Mouse (Mus musculus): ENCODE measurements around the gene Dph5. TPM values are rescaled to one million over a fixed set of nuclear protein-coding genes. Genes with fewer than 3 reads are reported as not detected.

The Dph5 gene
- polyA plus RNA-seq, 1 experiment from 2014 or later = 24.2 TPM

GRCm38 (mm10) chr3:115952356-115952755 lies 64.7 kb downstream of the Dph5 start:
- Histone ChIP-seq H3K4me2 (ENCODE audit: low read length) (no peak overlapping the region), H3K36me3 (ENCODE audit: control insufficient read depth, insufficient read depth, low read length) (peaks cover 49% of the 10 kb centered on the region), H3K9me3 (ENCODE audit: control insufficient read depth, low read length) (no peaks in the 10 kb centered on the region), H3K27ac (replicated peaks; ENCODE audit: low read depth, low read length) (no peak overlapping the region), H3K9ac (replicated peaks; ENCODE audit: low read length) (no peak overlapping the region), H3K4me1 (ENCODE audit: control insufficient read depth, insufficient read depth, low read length) (no peaks in the 10 kb centered on the region), H3K27me3 (ENCODE audit: control insufficient read depth, insufficient read depth, low read length) (no peaks in the 10 kb centered on the region), H3K4me3 (replicated peaks; ENCODE audit: low read depth, low read length) (no peak overlapping the region)
- WGBS = 86% methylated on average over 4 of the region's 4 CpGs
- DNase-seq = no peak
- ATAC-seq (ENCODE audit: low FRiP score, low TSS enrichment) = no peak

GRCm38 (mm10) chr3:115953088-115953487 lies 65.5 kb downstream of the Dph5 start:
- no peak overlapping the region for H3K9ac ChIP-seq (replicated peaks; ENCODE audit: low read length)
- no peak overlapping the region for H3K4me3 ChIP-seq (replicated peaks; ENCODE audit: low read depth, low read length)
- H3K4me1 ChIP-seq (ENCODE audit: control insufficient read depth, insufficient read depth, low read length) = no peaks in the 10 kb centered on the region
- 74% methylated on average over 3 of the region's 3 CpGs for WGBS
- H3K9me3 ChIP-seq (ENCODE audit: control insufficient read depth, low read length) = no peaks in the 10 kb centered on the region
- peaks cover 57% of the 10 kb centered on the region for H3K36me3 ChIP-seq (ENCODE audit: control insufficient read depth, insufficient read depth, low read length)
- DNase-seq = no peak
- no peaks in the 10 kb centered on the region for H3K27me3 ChIP-seq (ENCODE audit: control insufficient read depth, insufficient read depth, low read length)
- H3K4me2 ChIP-seq (ENCODE audit: low read length) = no peak overlapping the region
- H3K27ac ChIP-seq (replicated peaks; ENCODE audit: low read depth, low read length) = no peak overlapping the region
- no peak for ATAC-seq (ENCODE audit: low FRiP score, low TSS enrichment)

DNA sequence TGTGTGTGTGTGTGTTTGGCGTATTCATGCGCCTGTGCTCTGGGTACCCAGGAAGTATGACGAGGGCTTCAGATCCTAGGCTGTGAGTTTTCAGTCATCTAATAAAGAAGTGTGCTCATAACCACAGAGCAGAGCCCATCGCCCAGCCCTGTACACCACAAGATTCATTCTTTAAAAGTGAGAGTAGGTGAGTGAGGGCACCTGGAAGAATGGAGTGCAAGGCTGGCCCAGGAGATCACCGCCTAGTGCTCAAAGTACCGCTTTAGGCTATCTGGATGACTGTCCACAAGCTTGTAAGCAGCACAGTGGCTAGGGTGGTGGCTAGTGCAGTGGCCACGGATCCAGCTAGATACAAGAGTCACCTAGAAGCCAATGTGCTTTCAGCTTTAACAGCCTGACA lies 69.6 kb downstream of the Dph5 start:
- H3K4me2 ChIP-seq (ENCODE audit: low read length) = no peak overlapping the region
- H3K4me1 ChIP-seq (ENCODE audit: control insufficient read depth, insufficient read depth, low read length) = no peaks in the 10 kb centered on the region
- no peak overlapping the region for H3K9ac ChIP-seq (replicated peaks; ENCODE audit: low read length)
- no peaks in the 10 kb centered on the region for H3K27me3 ChIP-seq (ENCODE audit: control insufficient read depth, insufficient read depth, low read length)
- no peak overlapping the region for H3K27ac ChIP-seq (replicated peaks; ENCODE audit: low read depth, low read length)
- no peaks in the 10 kb centered on the region for H3K9me3 ChIP-seq (ENCODE audit: control insufficient read depth, low read length)
- DNase-seq = no peak
- H3K4me3 ChIP-seq (replicated peaks; ENCODE audit: low read depth, low read length) = no peak overlapping the region
- no peak for ATAC-seq (ENCODE audit: low FRiP score, low TSS enrichment)
- 95% methylated on average over 7 of the region's 7 CpGs for WGBS
- H3K36me3 ChIP-seq (ENCODE audit: control insufficient read depth, insufficient read depth, low read length) = peaks cover 52% of the 10 kb centered on the region

GRCm38 (mm10) chr3:115961311-115962027 lies 73.8 kb downstream of the Dph5 start:
- Histone ChIP-seq H3K36me3 (ENCODE audit: control insufficient read depth, insufficient read depth, low read length) (peaks cover 26% of the 10 kb centered on the region), H3K27ac (replicated peaks; ENCODE audit: low read depth, low read length) (no peak overlapping the region), H3K4me1 (ENCODE audit: control insufficient read depth, insufficient read depth, low read length) (no peaks in the 10 kb centered on the region), H3K4me2 (ENCODE audit: low read length) (no peak overlapping the region), H3K27me3 (ENCODE audit: control insufficient read depth, insufficient read depth, low read length) (no peaks in the 10 kb centered on the region), H3K9me3 (ENCODE audit: control insufficient read depth, low read length) (no peaks in the 10 kb centered on the region), H3K4me3 (replicated peaks; ENCODE audit: low read depth, low read length) (no peak overlapping the region), H3K9ac (replicated peaks; ENCODE audit: low read length) (no peak overlapping the region)
- DNase-seq (no peak), ATAC-seq (ENCODE audit: low FRiP score, low TSS enrichment) (no peak)
- 92% methylated on average over 11 of the region's 11 CpGs for WGBS

DNA sequence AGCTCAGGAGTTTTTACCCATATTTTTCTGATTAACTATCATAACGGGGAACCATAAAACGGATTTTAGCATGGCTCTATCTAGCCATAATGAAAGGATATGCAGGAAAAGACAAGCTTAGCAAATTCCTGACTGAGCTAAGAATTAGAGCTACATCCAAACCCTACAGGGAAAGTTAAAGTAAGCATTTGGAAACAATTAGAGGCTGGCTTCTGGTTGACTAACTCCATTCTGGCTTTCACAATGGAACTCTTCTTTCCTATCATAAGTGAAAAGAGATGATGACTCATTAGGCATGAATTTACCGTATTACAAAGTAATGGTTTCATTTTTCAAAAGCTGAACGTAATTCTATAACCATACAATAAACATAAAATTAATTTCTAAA lies 74.4 kb downstream of the Dph5 start:
- no peaks in the 10 kb centered on the region for H3K27me3 ChIP-seq (ENCODE audit: control insufficient read depth, insufficient read depth, low read length)
- ATAC-seq (ENCODE audit: low FRiP score, low TSS enrichment) = no peak
- H3K4me2 ChIP-seq (ENCODE audit: low read length) = no peak overlapping the region
- H3K27ac ChIP-seq (replicated peaks; ENCODE audit: low read depth, low read length) = no peak overlapping the region
- no peaks in the 10 kb centered on the region for H3K4me1 ChIP-seq (ENCODE audit: control insufficient read depth, insufficient read depth, low read length)
- no peak for DNase-seq
- no peak overlapping the region for H3K9ac ChIP-seq (replicated peaks; ENCODE audit: low read length)
- no peak overlapping the region for H3K4me3 ChIP-seq (replicated peaks; ENCODE audit: low read depth, low read length)
- H3K36me3 ChIP-seq (ENCODE audit: control insufficient read depth, insufficient read depth, low read length) = peaks cover 26% of the 10 kb centered on the region
- WGBS = 80% methylated on average over 4 of the region's 4 CpGs
- no peaks in the 10 kb centered on the region for H3K9me3 ChIP-seq (ENCODE audit: control insufficient read depth, low read length)

- no peak for ATAC-seq (ENCODE audit: low FRiP score, low TSS enrichment)
- WGBS = 98% methylated on average over 1 of the region's 1 CpGs
- no peaks in the 10 kb centered on the region for H3K9me3 ChIP-seq (ENCODE audit: control insufficient read depth, low read length)
- no peak overlapping the region for H3K4me3 ChIP-seq (replicated peaks; ENCODE audit: low read depth, low read length)
- H3K9ac ChIP-seq (replicated peaks; ENCODE audit: low read length) = no peak overlapping the region
- no peak overlapping the region for H3K4me2 ChIP-seq (ENCODE audit: low read length)
- DNase-seq = no peak
- no peak overlapping the region for H3K27ac ChIP-seq (replicated peaks; ENCODE audit: low read depth, low read length)
- H3K27me3 ChIP-seq (ENCODE audit: control insufficient read depth, insufficient read depth, low read length) = no peaks in the 10 kb centered on the region
- no peaks in the 10 kb centered on the region for H3K4me1 ChIP-seq (ENCODE audit: control insufficient read depth, insufficient read depth, low read length)
- H3K36me3 ChIP-seq (ENCODE audit: control insufficient read depth, insufficient read depth, low read length) = peaks cover 18% of the 10 kb centered on the region
Measured at GRCm38 (mm10) chr3:115963597-115963996, 76.0 kb downstream of the Dph5 start.

DNA sequence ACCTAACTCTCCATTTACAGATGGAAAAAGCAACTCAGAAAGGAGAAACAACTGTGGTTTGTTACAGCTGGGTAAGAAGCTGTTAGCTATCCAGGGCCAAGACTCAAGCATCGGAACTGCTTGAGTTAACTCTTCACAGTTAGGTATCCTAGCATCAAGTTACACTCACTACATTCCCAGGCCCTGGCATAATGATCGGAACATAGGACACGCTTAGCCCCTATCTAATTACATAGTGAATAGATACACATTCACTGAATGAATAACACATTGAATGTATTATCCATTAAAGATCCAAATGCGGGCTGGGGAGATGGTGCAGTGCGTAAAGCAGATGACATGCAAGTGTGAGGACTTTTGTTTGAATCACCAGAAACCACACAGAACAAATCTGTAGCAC lies 76.4 kb downstream of the Dph5 start:
- ATAC-seq (ENCODE audit: low FRiP score, low TSS enrichment) (no peak), DNase-seq (no peak)
- Histone ChIP-seq H3K4me1 (ENCODE audit: control insufficient read depth, insufficient read depth, low read length) (no peaks in the 10 kb centered on the region), H3K27ac (replicated peaks; ENCODE audit: low read depth, low read length) (no peak overlapping the region), H3K36me3 (ENCODE audit: control insufficient read depth, insufficient read depth, low read length) (peaks cover 16% of the 10 kb centered on the region), H3K4me3 (replicated peaks; ENCODE audit: low read depth, low read length) (no peak overlapping the region), H3K4me2 (ENCODE audit: low read length) (no peak overlapping the region), H3K27me3 (ENCODE audit: control insufficient read depth, insufficient read depth, low read length) (no peaks in the 10 kb centered on the region), H3K9ac (replicated peaks; ENCODE audit: low read length) (no peak overlapping the region), H3K9me3 (ENCODE audit: control insufficient read depth, low read length) (no peaks in the 10 kb centered on the region)
- WGBS = 70% methylated on average over 5 of the region's 5 CpGs

- DNase-seq = peak; percentile 43
Measured at GRCm38 (mm10) chr3:115968745-115969530, 81.3 kb downstream of the Dph5 start.

More at GRCm38 (mm10) chr3:115968745-115969530, 81.3 kb downstream of the Dph5 start:
- Histone ChIP-seq H3K36me3 (ENCODE audit: control insufficient read depth, insufficient read depth, low read length) (peaks cover 37% of the 10 kb centered on the region), H3K9ac (replicated peaks; ENCODE audit: low read length) (no peak overlapping the region), H3K4me2 (ENCODE audit: low read length) (no peak overlapping the region), H3K27ac (replicated peaks; ENCODE audit: low read depth, low read length) (no peak overlapping the region), H3K27me3 (ENCODE audit: control insufficient read depth, insufficient read depth, low read length) (no peaks in the 10 kb centered on the region), H3K4me3 (replicated peaks; ENCODE audit: low read depth, low read length) (no peak overlapping the region), H3K4me1 (ENCODE audit: control insufficient read depth, insufficient read depth, low read length) (no peaks in the 10 kb centered on the region), H3K9me3 (ENCODE audit: control insufficient read depth, low read length) (no peaks in the 10 kb centered on the region)
- ATAC-seq (ENCODE audit: low FRiP score, low TSS enrichment) = peak; percentile 34; the same call in 1 of the 2 replicates
- 85% methylated on average over 10 of the region's 10 CpGs for WGBS
